Mouse (Mus musculus) left cerebral cortex, postnatal 14 days (tissue): ENCODE measurements around the gene Cobl. TPM values are rescaled to one million over a fixed set of nuclear protein-coding genes. Genes with fewer than 3 reads are reported as not detected.

Source experiments
- DNase-seq, 2 experiments: peaks; one replicate each; pipeline ENCODE4 v3.0.0; 2021 to 2022; ENCODE audit warnings: low spot score in 2 of 2, mixed read lengths in 1 of 2
- intact Hi-C: fragments of 180-260 bp; cut with DNase I; formaldehyde crosslinking; loops from one replicate; pipeline ENCODE4 v1.15.1; 2025
- total RNA-seq, 2 experiments: library from RNA; stranded (reverse); gene quantifications; 2 replicates each; pipeline ENCODE4 v1.2.3; 2021

Gene Cobl
- total RNA-seq, 2 experiments from 2014 or later: 69.5 to 77.8 TPM

DNA sequence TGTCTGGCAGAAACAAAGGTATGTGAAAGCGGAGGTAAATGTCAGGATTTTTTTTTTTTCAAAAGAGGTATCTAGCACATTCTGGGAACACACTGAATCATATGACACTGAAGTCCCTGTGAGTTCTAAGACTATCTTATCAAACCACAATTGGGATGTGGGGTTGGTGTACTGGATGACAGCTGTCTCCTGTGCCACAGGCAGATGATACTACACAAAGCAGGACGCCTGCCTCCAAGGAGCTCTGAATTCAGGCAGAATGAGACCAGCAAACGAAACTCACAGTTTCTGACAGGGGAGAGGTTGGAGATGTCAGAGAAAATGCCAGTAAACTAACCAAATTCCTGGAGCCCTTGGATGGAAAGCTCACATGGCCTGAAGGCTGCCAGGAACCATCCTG, 5.9 kb downstream of the Cobl start:
- intact Hi-C loops: no loop called here
- DNase-seq: no peak

DNA sequence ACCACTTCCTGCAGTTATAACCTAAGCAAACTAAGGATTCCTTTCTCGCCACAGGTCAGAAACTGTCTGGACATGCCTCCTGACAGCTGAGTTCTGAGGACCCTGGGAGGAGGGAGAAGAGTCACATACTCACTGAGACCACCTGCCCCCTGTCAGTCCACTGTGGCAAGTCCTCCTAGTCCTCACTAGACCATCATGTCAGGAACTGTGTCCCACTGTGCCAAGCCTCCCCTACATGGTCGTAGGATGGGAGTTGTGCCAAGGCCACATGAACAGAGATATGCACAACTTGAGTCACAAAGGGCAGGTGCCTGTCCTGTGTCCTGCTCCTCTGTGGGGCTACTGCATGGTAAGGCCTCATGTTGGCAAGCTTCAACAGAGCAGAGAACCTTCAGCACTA, 6.4 kb downstream of the Cobl start:
- no peak for DNase-seq
- intact Hi-C loops: no loop called here

DNA sequence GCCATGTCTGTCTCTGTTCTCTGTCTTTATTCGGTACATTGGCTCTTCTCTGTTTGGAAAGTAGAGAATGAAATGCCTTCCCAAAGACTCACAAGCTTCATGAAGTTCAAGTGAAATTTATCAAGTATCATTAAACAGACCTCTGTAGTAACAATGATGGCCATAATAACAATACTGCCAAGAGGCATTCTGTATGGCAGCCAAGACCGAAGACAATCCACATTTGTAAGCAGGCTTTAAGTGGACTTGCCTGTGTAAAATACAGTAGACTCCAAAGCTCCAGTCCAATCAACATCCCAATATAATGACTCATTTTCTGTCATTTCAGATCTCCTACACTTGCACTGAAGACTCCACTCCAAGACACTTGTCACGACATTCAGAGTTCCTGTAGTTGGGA, 16.7 kb downstream of the Cobl start:
- intact Hi-C loops: no loop called here

DNA sequence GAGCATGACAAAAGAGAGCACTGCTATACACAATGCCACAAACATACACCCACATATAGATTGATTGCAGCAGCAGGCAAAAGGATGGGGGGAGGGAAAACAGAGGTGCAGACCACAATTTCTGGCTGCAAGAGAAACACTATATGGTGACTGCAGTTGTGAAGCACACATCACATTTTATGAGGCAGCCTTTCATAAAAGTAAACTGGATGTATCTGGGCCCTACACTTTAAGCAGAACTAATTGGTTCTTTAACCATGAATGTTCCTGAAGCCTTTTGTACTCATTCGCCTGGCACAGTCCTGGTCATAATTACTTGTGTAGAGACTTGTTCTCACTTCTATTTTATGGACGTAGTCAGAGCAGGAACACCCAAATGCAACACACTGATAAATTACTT, 19.5 kb downstream of the Cobl start:
- intact Hi-C loops: no loop called here
- no peak for DNase-seq

More for the DNA sequence above, 16.7 kb downstream of the Cobl start:
- no peak for DNase-seq

DNA sequence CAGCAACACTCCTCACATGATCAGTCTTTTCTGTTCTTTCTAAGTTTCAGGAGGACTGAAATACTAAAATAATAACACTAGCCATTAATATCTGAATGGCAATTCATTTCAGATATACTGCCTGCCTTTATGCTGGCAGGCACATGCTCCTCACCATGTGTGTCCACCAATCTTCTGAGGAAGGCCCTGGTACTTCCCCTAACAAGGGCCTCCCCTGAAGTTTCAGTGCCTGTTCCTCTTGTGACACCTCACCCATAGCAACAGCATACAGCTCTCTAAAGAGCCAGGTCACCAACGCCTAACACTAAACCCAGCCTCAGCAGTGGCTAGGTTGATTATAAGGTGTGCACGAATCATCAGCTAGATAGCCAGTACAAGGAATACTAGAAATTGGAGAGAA, 20.5 kb downstream of the Cobl start:
- DNase-seq: no peak
- intact Hi-C loops: no loop called here

DNA sequence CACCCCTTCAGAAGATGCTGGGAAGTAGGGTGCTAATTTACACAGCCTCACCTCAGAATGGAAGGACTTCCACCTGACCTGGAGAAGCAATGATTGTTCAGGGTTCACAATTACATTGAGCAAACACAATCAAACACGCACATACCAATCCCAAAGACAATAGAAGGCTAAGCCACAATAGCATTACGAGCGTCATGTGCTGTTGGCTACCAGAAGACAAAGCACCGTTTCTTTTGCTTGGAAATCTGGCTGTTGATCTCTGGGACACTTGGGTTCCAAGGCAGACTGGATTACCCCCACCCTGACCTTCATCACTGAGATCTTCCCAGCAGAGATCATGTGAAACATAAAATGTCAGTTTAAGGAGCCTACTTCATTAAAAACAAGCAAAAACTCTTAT, 21.1 kb downstream of the Cobl start:
- intact Hi-C loops: no loop called here

DNA sequence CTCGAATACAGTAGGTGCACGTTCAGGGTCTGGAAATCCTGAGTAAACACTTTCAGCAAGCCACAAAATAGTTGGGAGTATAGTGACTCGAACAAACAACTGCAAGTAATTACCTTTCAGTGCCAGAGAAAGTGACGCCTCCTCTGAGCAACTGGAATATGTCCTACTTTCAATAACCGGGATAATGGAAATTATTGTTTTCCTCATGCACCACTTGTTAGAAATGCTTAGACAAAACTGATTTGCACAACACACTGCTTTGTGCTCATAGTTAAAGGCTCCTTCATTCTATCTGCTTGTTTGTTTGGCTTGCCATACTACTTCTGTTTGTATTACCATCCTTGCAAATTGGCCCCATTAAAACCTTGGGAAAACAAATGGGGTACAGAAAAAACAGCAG, 21.6 kb downstream of the Cobl start:
- intact Hi-C loops: no loop called here
- DNase-seq: no peak

More for the DNA sequence above, 21.1 kb downstream of the Cobl start:
- no peak for DNase-seq

DNA sequence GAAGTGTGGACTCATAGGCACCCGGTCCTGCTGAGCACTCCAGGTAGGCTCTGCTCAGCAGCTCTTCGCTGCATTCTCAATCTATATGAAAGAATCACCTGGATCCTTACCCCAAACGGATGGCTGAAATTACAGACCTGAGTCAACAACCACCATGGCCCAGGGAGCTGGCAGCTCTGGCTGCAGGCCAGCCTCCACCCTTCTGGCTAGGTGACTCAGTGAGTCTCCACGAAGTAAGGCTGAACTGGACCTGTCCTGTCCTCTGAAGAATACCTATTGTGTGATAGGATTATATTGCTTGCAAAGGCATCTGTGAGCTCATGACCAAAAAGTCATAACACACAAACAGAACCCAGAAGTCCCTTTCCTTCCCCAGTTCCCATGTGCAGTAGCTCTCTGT, 22.5 kb downstream of the Cobl start:
- no peak for DNase-seq
- intact Hi-C loops: no loop called here

DNA sequence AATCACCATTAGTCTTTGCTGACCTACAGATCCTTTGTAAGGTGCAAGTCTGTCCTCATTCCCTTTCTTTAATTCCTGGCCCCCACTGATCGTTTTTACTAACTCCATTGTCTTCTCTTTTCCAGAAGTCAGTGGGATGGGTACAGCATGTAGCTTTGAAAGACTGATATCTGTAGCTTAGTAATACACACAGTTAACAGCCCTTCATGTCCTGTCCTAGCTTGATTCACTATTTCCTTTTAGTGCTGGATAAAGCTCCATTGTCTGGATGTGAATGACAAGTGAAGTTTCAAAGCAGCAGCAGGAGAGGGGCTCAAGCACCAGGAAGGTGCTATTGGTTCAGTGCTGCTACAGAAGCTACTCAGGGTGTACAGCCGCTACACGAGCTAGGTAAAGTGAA, 28.9 kb downstream of the Cobl start:
- no peak for DNase-seq
- intact Hi-C loops: no loop called here

DNA sequence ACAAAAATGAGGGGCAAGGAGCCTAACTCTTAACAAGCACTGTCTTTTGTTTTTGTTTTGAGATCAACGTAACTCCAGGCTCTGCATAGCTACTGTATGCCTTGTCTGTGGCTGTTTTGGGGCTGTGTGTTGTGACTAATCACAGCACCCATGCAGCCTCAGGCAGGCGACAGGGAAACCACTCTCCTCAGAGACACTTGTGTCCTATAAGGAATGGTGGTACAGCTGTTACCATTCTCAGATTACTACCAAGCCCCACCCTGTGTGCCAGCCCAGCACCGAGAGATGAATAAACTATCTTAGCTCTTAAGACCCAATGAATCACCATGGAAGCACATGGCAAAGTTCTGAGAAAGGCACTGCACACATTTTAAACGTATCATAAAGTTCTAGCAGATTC, 29.7 kb downstream of the Cobl start:
- no peak for DNase-seq
- intact Hi-C loops: no loop called here

DNA sequence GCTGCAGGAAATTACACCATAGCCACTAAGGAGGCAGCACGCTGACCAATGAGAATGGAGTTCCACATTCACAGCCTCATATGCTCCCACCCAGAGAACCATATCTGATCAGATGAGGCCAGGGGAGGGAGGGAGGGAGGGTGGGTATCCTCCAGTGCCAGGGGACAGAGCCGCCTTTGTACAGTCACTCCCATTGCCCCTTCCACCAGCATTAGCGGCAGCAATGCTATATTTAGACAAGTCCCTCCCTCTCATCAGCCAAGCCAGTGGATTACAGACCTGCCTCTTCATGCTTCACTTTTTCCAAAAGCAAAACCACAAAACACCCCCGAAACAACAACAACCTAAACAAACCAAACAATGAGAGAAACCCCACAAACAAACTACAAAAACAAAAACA, 30.2 kb downstream of the Cobl start:
- DNase-seq: no peak
- intact Hi-C loops: no loop called here

DNA sequence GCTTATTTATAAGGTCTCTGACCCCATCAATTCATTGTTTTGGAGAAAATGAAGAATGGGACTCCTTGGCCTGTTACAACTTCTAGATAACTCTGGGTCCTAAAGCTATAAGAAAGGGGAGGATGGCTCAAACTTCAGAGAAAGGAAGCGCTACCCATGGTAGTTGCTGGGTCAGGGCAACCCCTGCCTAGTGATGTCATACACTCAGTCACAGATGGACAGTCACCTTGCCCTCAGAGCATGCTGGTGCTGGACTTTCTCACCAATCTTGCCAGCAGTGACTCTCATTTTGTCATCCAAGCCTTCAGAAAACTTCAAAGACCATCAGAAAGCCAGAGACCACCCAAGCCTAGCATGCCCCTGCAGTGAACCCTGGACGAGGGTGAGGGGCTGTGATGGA, 32.8 kb downstream of the Cobl start:
- DNase-seq: no peak
- intact Hi-C loops: no loop called here

DNA sequence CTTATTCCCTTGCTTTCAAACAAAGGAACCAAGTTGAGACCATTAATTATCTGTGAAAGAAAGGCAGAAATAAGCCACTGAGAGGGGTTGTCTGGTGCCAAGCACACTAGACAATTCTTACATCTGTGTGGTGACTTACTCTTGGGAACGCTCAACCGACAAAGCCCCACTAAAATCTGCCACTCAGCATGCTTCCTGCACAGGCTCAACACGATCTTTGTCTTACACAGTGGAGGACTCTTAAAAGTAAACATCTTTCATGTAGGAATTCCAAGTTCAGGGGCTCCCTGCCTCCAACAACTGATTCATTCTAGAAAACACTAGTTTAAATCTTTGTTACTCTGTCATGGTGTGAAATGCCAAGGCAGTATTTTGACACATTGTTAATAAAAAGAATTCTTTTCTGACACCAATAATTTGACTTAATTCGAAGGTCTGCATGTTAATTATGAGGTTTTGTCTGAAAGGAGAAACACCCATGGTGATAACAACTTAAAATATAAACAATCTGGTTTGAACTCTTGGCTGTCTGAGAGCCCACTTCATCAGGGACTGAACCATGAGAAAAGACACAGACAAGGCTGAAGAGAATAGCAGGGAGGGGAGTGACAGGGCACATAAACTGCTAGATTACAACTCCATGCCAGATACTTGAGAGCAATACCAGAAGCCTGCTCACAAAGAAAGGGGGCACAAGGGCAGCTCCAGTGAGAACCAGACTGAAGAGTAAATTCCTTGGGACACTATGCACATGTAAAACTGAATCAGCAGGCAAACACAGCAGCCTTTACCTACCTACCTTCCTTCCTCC, 34.3 kb downstream of the Cobl start:
- intact Hi-C loops: no loop called here
- no peak for DNase-seq

DNA sequence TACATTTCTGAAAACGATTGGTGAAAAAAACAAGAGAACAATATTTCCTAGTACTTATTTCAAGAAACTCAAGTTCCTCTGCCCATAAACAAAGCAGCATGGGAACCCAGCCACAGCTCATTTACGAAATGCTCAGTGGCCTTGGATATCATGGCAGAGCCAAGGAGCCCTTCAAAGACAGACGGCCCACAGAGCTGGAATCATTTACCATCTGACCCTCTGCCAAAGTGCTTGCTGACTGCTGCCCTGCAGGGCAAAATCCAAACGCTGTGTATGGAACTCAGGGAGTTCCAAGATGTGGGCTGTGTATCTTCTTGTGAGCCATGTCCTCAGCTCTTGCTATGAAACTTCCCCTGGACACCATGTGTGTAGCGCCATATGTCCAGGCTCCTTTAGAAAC, 38.0 kb downstream of the Cobl start:
- no peak for DNase-seq
- intact Hi-C loops: no loop called here

DNA sequence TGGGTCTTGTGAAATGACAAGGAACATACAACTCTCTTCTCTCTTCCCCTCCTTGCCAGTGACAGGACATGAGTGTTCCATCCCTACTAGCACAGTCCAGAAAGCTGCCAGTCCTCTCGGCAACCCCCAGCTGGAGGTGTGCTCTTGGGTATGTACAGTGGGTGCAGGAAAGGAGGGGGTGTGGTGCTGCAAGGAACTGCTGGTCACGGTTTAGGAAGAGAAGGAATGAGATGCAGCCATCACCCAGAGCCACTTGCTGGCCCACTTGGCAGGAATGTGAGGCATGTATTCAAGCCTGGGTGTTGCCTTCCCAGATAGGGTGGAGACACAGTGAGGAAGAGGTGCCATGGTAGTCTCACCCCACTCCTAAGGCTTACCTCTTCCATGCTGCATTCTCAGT, 40.6 kb downstream of the Cobl start:
- no peak for DNase-seq
- intact Hi-C loops: no loop called here

DNA sequence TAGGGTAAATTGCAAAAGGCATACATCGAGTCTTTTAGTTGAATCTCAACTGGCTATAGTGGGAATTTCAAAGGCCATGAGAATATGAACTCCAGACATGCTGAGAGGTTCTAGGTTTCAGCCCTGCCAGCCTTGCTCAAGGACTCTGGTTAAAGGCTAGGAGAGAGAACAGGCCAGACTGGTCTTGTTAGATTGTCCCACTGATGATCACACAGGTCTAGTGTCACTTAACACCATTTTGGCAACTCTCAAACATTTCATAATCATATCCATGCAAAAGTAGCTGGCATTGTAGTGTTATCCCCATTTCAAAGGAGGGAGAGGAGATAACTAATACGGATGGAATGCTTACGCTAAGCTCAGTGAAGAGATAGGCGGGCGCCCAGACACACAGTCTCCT, 43.6 kb downstream of the Cobl start:
- intact Hi-C loops: no loop called here
- DNase-seq: no peak

DNA sequence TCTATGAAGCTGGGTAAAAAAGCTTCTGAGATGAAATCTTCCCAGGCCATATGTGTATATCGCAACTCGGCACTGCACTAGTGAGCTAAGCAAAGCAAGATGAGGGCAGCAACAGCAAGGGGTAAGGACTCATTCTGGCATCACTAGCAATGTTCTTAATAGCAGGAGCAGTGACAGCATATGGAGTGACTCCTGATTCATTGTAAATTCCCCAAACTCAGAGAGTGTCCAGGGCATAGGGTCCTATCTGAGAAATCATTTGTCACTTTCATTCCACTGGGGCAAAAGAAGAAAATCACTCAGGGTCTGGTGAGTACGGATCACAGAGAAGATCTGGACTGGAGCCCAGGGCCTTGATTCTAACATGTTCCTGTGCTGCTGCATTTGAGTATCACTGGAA, 44.6 kb downstream of the Cobl start:
- no peak for DNase-seq
- intact Hi-C loops: no loop called here

DNA sequence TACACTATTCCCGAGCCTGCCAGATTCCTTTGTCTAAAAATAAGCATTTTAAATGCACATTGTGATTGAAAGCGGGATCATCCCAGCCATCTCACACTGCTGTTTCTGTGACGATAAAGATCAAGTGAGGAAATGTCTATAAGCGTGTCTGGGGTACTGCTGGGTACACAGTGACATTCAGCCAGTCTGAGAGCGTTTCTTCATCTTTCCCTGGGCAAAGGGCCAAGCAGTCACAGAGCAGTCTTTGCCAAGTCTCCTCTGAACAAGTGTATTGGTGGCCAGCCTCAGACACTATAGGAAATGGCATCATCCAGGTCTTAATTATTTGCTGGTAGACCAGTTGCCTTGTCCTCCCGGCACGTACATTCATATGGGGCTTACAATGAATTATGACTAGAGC, 47.9 kb downstream of the Cobl start:
- peak; percentile 59 to 65 for DNase-seq
- intact Hi-C loops: no loop called here

DNA sequence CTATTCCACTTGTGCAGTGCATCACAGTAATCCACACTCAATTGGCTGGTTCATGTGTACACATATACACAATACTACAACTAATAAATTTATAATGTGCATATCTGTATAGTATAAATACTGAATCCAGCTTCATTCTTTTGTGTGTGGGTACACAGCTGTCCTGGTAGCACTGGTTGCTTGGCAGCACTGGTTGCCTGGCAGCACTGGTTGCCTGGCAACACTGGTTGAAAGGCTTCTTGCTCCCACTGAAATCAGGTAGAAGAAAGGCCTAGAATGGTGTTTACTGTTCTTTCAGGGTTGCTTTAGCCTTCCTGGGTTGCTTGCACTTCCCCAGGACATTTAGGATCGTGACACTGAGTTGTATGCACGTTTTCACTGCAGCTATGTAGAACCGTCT, 49.4 kb downstream of the Cobl start:
- DNase-seq: peak; percentile 45 to 77
- intact Hi-C loops: no loop called here

DNA sequence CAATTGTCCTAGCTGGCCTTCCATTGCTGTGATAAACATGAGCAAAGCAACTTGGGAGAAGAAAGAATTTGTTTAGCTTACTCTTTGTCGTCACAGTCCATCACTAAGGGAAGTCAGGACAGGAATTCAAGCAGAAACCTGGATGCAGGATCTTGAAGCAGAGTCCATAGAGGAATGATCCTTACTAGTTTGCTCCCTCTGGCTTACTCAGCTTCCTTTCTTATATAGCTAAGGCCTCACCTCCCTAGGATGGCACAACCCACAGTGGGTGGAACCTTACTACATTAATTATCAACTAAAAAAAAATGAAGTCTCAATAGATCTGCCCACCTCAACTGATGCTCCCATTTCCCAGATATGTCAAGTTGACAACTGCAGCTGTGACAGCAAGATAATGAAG, 52.8 kb downstream of the Cobl start:
- intact Hi-C loops: no loop called here
- no peak for DNase-seq

DNA sequence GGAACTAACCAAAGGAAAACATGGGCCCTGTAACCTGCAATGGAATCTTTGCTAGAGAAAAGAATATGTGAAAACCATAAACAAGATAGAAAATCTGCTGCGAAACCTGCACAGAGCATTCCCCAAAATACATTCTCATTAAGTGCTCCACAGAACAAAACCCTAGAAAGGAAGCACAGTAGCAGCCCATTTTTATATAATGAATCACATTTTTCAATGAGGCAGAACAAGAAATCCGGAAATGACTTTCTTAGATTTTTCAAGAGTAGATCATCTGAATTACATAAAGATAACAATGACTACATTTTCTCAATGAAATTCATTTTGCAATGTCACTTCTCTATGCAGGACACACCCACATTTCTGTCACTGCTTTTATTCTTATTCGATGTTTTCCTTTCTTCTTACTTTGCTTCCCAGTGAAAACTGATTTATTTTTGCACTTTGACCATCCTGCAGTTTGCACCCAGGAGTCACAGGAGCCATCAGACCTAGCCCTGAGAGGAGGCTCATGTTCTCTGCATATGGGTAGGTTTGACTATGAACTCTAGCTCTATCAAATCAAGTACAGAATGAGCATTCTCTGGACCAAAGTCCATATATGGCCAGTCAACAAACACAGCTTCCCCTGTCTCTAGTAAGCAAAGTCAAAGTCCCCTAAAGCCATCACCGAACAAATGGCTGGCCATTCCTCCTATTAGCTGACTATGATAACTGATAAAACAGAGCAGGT, 53.5 kb downstream of the Cobl start:
- no peak for DNase-seq
- intact Hi-C loops: no loop called here
